Mouse (Mus musculus): ENCODE measurements around the gene Fam110a.

The Fam110a gene

DNA sequence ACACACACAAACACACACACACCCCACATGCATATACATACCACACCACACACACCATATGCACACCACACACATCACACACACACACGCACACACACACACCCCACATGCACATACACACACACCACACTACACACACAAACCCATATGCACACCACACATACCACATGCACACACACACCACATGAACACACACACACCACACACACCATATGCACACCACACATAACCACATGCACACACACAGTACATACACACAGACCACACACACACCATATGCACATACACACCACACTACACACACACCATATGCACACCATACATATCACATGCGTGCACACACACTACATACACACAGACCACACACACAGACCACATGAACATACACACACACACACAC lies 32.4 kb downstream of the Fam110a start:
- H3K9me3 ChIP-seq (ENCODE audit: low read length), result no peaks in the 10 kb centered on the region
- no peak overlapping the region for H3K4me3 ChIP-seq (replicated peaks; ENCODE audit: low read length)
- peaks cover 5% of the 10 kb centered on the region; the same call in 1 of the 2 replicates for H3K27me3 ChIP-seq (ENCODE audit: insufficient read depth, low read length)
- no peaks in the 10 kb centered on the region for H3K36me3 ChIP-seq (ENCODE audit: insufficient read depth, low read length)
- TF ChIP-seq POU5F1 (IDR thresholded peaks at IDR 0.05; ENCODE audit: borderline replicate concordance, low read length), result no peak
- no peak for TF ChIP-seq CTCF (conservative IDR thresholded peaks at IDR 0.05; ENCODE audit: low read length)
- no peak for TF ChIP-seq NANOG (IDR thresholded peaks at IDR 0.05; ENCODE audit: borderline replicate concordance, low read length)
- H3K4me1 ChIP-seq (replicated peaks; ENCODE audit: low read depth, low read length), result peaks cover 8% of the 10 kb centered on the region

DNA sequence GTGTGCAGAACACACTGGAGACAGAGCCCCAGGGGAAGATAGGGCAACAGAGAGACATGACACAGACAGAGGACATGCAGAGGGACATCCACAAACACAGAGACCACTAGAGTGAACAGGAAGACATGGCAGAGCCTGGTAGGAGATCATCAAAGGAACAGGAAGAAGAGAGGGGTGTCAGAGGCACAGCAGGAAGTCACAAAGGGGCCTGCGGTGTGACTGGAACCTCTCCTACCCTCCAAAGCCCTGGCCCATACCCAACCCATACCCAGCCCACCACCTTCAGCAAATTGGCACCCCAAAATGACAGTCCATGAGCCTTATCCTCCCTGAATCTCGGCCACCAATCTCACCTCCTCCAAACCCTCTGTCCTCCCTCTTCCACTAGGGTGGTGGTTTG lies 35.9 kb downstream of the Fam110a start:
- peaks cover 18% of the 10 kb centered on the region for H3K27me3 ChIP-seq (ENCODE audit: insufficient read depth, low read length)
- H3K4me1 ChIP-seq (replicated peaks; ENCODE audit: low read depth, low read length), result peaks cover 12% of the 10 kb centered on the region
- no peak overlapping the region for H3K4me3 ChIP-seq (replicated peaks; ENCODE audit: low read length)
- H3K9me3 ChIP-seq (ENCODE audit: low read length), result no peaks in the 10 kb centered on the region
- TF ChIP-seq CTCF (conservative IDR thresholded peaks at IDR 0.05; ENCODE audit: low read length) (no peak), NANOG (IDR thresholded peaks at IDR 0.05; ENCODE audit: borderline replicate concordance, low read length) (no peak), POU5F1 (IDR thresholded peaks at IDR 0.05; ENCODE audit: borderline replicate concordance, low read length) (no peak)
- H3K36me3 ChIP-seq (ENCODE audit: insufficient read depth, low read length), result no peaks in the 10 kb centered on the region

DNA sequence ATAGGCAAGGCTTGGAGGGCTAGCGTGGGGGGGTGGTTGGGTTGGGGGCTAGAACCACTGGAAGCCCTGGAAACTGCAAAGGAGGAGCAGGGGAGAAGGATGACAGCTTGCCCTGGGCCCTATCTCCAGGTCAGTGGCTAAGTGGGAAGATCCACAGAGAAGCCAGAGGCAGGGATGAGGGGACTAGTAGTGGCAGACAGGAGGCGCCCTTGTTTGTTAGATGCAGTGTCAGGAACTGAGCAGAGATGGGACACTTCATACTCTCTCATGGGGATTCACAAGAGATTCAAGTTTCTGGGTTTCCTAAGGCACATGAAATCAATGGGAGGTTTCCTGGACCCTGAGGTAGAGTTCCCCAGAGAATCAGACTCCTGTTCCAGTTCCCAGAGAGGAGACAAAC lies 38.8 kb downstream of the Fam110a start:
- TF ChIP-seq NANOG (IDR thresholded peaks at IDR 0.05; ENCODE audit: borderline replicate concordance, low read length) (no peak), CTCF (conservative IDR thresholded peaks at IDR 0.05; ENCODE audit: low read length) (peak; percentile 44)
- H3K4me1 ChIP-seq (replicated peaks; ENCODE audit: low read depth, low read length), result peaks cover 13% of the 10 kb centered on the region; the same call in 1 of the 2 replicates
- no peak overlapping the region for H3K4me3 ChIP-seq (replicated peaks; ENCODE audit: low read length)
- no peaks in the 10 kb centered on the region for H3K9me3 ChIP-seq (ENCODE audit: low read length)
- H3K27me3 ChIP-seq (ENCODE audit: insufficient read depth, low read length), result peaks cover 18% of the 10 kb centered on the region
- H3K36me3 ChIP-seq (ENCODE audit: insufficient read depth, low read length), result no peaks in the 10 kb centered on the region

DNA sequence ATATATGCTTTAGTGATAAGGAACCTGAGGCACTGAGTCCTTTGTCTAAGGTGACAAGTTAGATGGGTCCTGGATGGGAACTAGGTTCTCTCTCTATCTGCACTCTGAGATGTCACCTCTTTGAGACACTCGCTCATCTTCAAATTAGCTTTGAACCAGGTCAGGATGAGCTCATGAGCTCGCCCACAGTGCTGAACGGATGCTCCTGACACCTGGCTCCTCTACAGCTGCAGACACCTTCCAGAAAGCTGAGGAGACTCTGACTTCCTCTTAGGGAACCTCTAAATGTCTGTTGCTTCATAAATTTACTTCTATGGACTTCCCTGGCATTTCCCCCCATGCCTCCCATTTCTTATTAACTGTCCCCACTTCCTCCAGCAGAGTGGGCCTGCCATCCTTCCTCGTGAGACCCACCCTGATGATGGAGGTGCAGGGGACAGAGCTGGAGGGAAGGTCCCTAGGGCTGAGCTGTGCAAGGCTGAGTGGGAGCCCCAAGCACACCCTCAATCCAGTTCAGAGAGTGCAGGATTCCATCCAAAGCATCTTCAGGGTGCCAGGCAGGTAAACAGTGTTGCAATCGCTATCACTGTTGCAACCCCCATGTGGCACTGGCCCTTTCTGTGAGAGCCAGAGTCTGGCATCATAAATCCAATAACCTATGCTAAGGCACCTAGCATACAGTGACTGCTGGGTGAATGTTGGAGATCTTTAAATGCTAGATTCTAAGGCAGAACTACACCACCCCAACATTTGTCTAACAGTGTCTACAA lies 40.2 kb downstream of the Fam110a start:
- Histone ChIP-seq H3K4me1 (replicated peaks; ENCODE audit: low read depth, low read length) (peaks cover 13% of the 10 kb centered on the region; the same call in 1 of the 2 replicates), H3K36me3 (ENCODE audit: insufficient read depth, low read length) (no peaks in the 10 kb centered on the region), H3K27me3 (ENCODE audit: insufficient read depth, low read length) (peaks cover 18% of the 10 kb centered on the region), H3K9me3 (ENCODE audit: low read length) (no peaks in the 10 kb centered on the region), H3K4me3 (replicated peaks; ENCODE audit: low read length) (no peak overlapping the region)
- TF ChIP-seq NANOG (IDR thresholded peaks at IDR 0.05; ENCODE audit: borderline replicate concordance, low read length) (no peak), CTCF (conservative IDR thresholded peaks at IDR 0.05; ENCODE audit: low read length) (no peak), POU5F1 (IDR thresholded peaks at IDR 0.05; ENCODE audit: borderline replicate concordance, low read length) (no peak)

DNA sequence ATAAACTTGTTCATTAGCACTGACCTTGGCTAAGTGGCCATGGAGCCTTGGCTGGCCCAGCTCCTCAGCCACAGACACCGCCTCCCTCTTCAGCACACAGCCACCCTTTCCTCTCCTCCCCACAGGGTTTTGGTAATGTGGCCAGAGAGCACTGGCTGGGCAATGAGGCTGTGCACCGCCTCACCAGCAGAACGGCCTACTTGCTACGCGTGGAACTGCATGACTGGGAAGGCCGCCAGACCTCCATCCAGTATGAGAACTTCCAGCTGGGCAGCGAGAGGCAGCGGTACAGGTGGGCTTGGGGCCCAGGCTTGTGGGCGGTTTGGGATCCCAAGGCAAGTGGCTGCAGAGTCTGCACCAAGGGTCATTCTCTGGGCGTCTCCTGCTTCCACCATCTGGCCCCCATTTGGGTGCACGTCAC lies 41.2 kb downstream of the Fam110a start:
- peaks cover 13% of the 10 kb centered on the region for H3K27me3 ChIP-seq (ENCODE audit: insufficient read depth, low read length)
- H3K4me3 ChIP-seq (replicated peaks; ENCODE audit: low read length), result peak overlapping the region; percentile 71
- no peaks in the 10 kb centered on the region for H3K9me3 ChIP-seq (ENCODE audit: low read length)
- peaks cover 13% of the 10 kb centered on the region; the same call in 1 of the 2 replicates for H3K4me1 ChIP-seq (replicated peaks; ENCODE audit: low read depth, low read length)
- no peaks in the 10 kb centered on the region for H3K36me3 ChIP-seq (ENCODE audit: insufficient read depth, low read length)
- no peak for TF ChIP-seq CTCF (conservative IDR thresholded peaks at IDR 0.05; ENCODE audit: low read length)
- TF ChIP-seq POU5F1 (IDR thresholded peaks at IDR 0.05; ENCODE audit: borderline replicate concordance, low read length), result no peak
- TF ChIP-seq NANOG (IDR thresholded peaks at IDR 0.05; ENCODE audit: borderline replicate concordance, low read length), result no peak

DNA sequence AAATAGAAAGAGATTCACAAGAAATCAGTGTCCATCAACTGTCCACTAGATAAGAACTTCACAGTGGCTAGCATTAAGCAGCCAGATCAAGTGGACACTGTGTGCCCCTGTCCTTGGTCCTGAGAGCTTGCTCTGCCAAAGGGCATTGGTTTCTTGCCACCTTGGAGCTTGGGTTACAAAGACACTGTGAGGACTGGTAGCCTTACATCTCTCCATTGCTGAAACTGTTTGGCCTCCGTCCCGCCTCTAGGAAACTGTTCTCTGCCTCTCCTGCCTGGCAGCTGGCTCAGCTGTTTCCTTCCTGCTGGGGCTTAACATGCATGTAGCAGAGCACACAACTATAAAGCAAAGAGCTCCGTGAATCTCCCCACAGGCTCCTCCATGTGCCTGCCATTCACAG lies 42.1 kb downstream of the Fam110a start:
- TF ChIP-seq NANOG (IDR thresholded peaks at IDR 0.05; ENCODE audit: borderline replicate concordance, low read length), result no peak
- TF ChIP-seq CTCF (conservative IDR thresholded peaks at IDR 0.05; ENCODE audit: low read length), result no peak
- TF ChIP-seq POU5F1 (IDR thresholded peaks at IDR 0.05; ENCODE audit: borderline replicate concordance, low read length), result no peak
- Histone ChIP-seq H3K27me3 (ENCODE audit: insufficient read depth, low read length) (peaks cover 13% of the 10 kb centered on the region), H3K4me3 (replicated peaks; ENCODE audit: low read length) (no peak overlapping the region), H3K9me3 (ENCODE audit: low read length) (no peaks in the 10 kb centered on the region), H3K4me1 (replicated peaks; ENCODE audit: low read depth, low read length) (peaks cover 13% of the 10 kb centered on the region; the same call in 1 of the 2 replicates), H3K36me3 (ENCODE audit: insufficient read depth, low read length) (no peaks in the 10 kb centered on the region)

DNA sequence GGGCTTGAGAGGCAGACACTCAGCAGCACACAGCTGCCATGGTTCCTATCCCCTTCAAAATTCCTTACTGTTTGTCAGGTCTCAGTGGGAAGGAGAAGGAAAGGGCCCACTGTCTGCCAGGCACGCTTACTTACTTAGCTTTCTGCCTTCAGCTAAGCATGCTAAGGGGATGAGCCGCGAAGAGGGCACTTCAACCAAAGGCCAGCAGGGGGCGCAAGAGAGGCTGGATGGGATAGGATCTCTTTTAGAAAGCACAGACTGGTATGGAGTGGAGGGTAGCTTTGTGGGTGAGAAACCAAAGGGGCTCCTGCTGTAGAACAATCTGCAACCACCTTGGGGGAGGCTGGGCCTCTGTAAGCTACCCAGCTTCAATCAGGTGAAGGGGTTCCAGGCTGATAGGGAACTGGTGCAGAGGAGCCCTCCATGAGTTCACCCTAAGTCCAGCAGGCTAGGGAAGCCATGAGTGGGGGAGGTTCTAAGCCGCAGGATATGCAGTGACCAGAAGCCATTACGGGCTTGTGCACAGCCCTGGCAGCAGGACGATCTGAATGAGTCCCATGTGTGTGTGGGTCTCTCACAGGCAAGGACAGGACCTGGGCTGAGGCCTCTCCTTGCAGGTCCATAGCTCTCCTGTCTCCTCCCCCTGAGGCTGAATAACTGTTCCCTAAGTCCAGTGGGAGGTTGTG lies 49.5 kb downstream of the Fam110a start:
- H3K36me3 ChIP-seq (ENCODE audit: insufficient read depth, low read length), result no peaks in the 10 kb centered on the region
- H3K4me3 ChIP-seq (replicated peaks; ENCODE audit: low read length), result no peak overlapping the region
- H3K27me3 ChIP-seq (ENCODE audit: insufficient read depth, low read length), result peaks cover 10% of the 10 kb centered on the region

DNA sequence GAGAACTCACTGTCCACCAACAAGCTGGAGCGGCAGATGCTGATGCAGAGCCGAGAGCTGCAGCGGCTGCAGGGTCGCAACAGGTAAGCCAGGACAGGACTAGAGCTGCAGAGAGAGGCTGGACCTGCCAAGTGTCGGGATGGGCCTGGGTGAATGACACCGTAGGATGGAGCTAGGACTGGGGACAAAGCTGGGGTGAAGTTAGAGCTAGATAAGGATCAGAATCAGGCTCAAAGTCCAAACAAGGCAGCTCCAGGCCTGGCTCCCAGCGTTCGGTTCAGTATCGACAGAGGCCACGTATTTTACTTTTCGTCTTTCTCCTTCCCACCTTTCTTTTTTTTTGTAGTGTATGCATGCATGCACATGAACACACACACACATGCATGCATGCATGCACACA lies 52.9 kb downstream of the Fam110a start:
- Histone ChIP-seq H3K4me3 (replicated peaks; ENCODE audit: low read length) (no peak overlapping the region), H3K9me3 (ENCODE audit: low read length) (no peaks in the 10 kb centered on the region), H3K27me3 (ENCODE audit: insufficient read depth, low read length) (peaks cover 22% of the 10 kb centered on the region), H3K4me1 (replicated peaks; ENCODE audit: low read depth, low read length) (peaks cover 10% of the 10 kb centered on the region; the same call in 1 of the 2 replicates), H3K36me3 (ENCODE audit: insufficient read depth, low read length) (no peaks in the 10 kb centered on the region)
- TF ChIP-seq NANOG (IDR thresholded peaks at IDR 0.05; ENCODE audit: borderline replicate concordance, low read length), result no peak
- TF ChIP-seq CTCF (conservative IDR thresholded peaks at IDR 0.05; ENCODE audit: low read length), result no peak
- no peak for TF ChIP-seq POU5F1 (IDR thresholded peaks at IDR 0.05; ENCODE audit: borderline replicate concordance, low read length)

More for the DNA sequence above, 49.5 kb downstream of the Fam110a start:
- TF ChIP-seq NANOG (IDR thresholded peaks at IDR 0.05; ENCODE audit: borderline replicate concordance, low read length), result no peak
- peak; percentile 96 for TF ChIP-seq CTCF (conservative IDR thresholded peaks at IDR 0.05; ENCODE audit: low read length)
- Histone ChIP-seq H3K9me3 (ENCODE audit: low read length) (no peaks in the 10 kb centered on the region), H3K4me1 (replicated peaks; ENCODE audit: low read depth, low read length) (peaks cover 5% of the 10 kb centered on the region; the same call in 1 of the 2 replicates)
